Mouse (Mus musculus): ENCODE data around the gene Ints4. TPM values are rescaled to one million over a fixed set of nuclear protein-coding genes. Genes with fewer than 3 reads are reported as not detected.

Gene Ints4
- total RNA-seq, 2 experiments from 2014 or later: 44.6 to 124 TPM

- ATAC-seq (replicated peaks; ENCODE audit: poor library complexity): no peak
Measured at GRCm38 (mm10) chr7:97535531-97535930, 54.8 kb downstream of the Ints4 start.

- no peak for ATAC-seq (replicated peaks; ENCODE audit: poor library complexity)
Measured at GRCm38 (mm10) chr7:97536571-97536970, 55.8 kb downstream of the Ints4 start.

GRCm38 (mm10) chr7:97546462-97546861, 65.7 kb downstream of the Ints4 start:
- ATAC-seq (replicated peaks; ENCODE audit: poor library complexity): no peak

- ATAC-seq (replicated peaks; ENCODE audit: poor library complexity): no peak
Measured at GRCm38 (mm10) chr7:97549301-97549700, 68.5 kb downstream of the Ints4 start.

- no peak for ATAC-seq (replicated peaks; ENCODE audit: poor library complexity)
Measured at GRCm38 (mm10) chr7:97550673-97551072, 69.9 kb downstream of the Ints4 start.

- ATAC-seq (replicated peaks; ENCODE audit: poor library complexity): no peak
Measured at GRCm38 (mm10) chr7:97563576-97563975, 82.8 kb downstream of the Ints4 start.

GRCm38 (mm10) chr7:97569372-97569771, 88.6 kb downstream of the Ints4 start:
- ATAC-seq (replicated peaks; ENCODE audit: poor library complexity): no peak

- peak; percentile 80 for ATAC-seq (replicated peaks; ENCODE audit: poor library complexity)
Measured at GRCm38 (mm10) chr7:97570389-97570788, 89.6 kb downstream of the Ints4 start.

- ATAC-seq (replicated peaks; ENCODE audit: poor library complexity): no peak
Measured at GRCm38 (mm10) chr7:97578361-97579066, 97.8 kb downstream of the Ints4 start.

GRCm38 (mm10) chr7:97579067-97579975, 98.6 kb downstream of the Ints4 start, which contains the start of the genes Aamdc and Rsf1:
TSS of gene Aamdc (minus strand) at chr7:97579497.
TSS of gene Rsf1 (plus strand) at chr7:97579889.
- ATAC-seq (replicated peaks; ENCODE audit: poor library complexity): peak; percentile 81

GRCm38 (mm10) chr7:97579976-97580842, 99.5 kb downstream of the Ints4 start:
- ATAC-seq (replicated peaks; ENCODE audit: poor library complexity): peak; percentile 5; the same call in 1 of the 2 replicates

GRCm38 (mm10) chr7:97580843-97581214, 100.1 kb downstream of the Ints4 start:
- peak; percentile 67 for ATAC-seq (replicated peaks; ENCODE audit: poor library complexity)

- ATAC-seq (replicated peaks; ENCODE audit: poor library complexity): no peak
Measured at GRCm38 (mm10) chr7:97588506-97588905, 107.8 kb downstream of the Ints4 start.

GRCm38 (mm10) chr7:97590488-97590887, 109.7 kb downstream of the Ints4 start:
- peak; percentile 70 for ATAC-seq (replicated peaks; ENCODE audit: poor library complexity)

Other genes starting within 250 kb of the Ints4 start
- gene Usp35, start 148.9 kb upstream of the Ints4 start, total RNA-seq (2015): 0.05 and 0.10 TPM in 2 replicates
- 0.20 TPM in 1 of 2 replicates, not detected in the other for gene Usp35, start 148.9 kb upstream of the Ints4 start, total RNA-seq (2017)
- 1.0 and 1.6 TPM in 2 replicates for gene Kctd21, start 148.6 kb upstream of the Ints4 start, total RNA-seq (2015)
- 0.54 and 1.1 TPM in 2 replicates for gene Kctd21, start 148.6 kb upstream of the Ints4 start, total RNA-seq (2017)
- 59.2 and 74.4 TPM in 2 replicates for gene Alg8, start 109.3 kb upstream of the Ints4 start, total RNA-seq (2015)
- 35.1 and 40.5 TPM in 2 replicates for gene Alg8, start 109.3 kb upstream of the Ints4 start, total RNA-seq (2017)
- 173 and 202 TPM in 2 replicates for gene Ndufc2, start 81.0 kb upstream of the Ints4 start, total RNA-seq (2015)
- 307 and 320 TPM in 2 replicates for gene Ndufc2, start 81.0 kb upstream of the Ints4 start, total RNA-seq (2017)
- gene Thrsp, start 63.2 kb upstream of the Ints4 start, total RNA-seq (2015): not detected in 2 replicates
- gene Thrsp, start 63.2 kb upstream of the Ints4 start, total RNA-seq (2017): not detected in 2 replicates
- 5.9 and 6.7 TPM in 2 replicates for gene Kctd14, start 29.6 kb upstream of the Ints4 start, total RNA-seq (2015)
- gene Kctd14, start 29.6 kb upstream of the Ints4 start, total RNA-seq (2017): 3.3 and 5.1 TPM in 2 replicates
- 15.6 and 21.5 TPM in 2 replicates for gene Aamdc, start 98.5 kb downstream of the Ints4 start, total RNA-seq (2015)
- 34.6 and 36.9 TPM in 2 replicates for gene Aamdc, start 98.5 kb downstream of the Ints4 start, total RNA-seq (2017)
- gene Rsf1, start 98.9 kb downstream of the Ints4 start, total RNA-seq (2015): 23.8 and 24.4 TPM in 2 replicates
- gene Rsf1, start 98.9 kb downstream of the Ints4 start, total RNA-seq (2017): 25.5 and 42.5 TPM in 2 replicates
- gene Clns1a, start 215.7 kb downstream of the Ints4 start, total RNA-seq (2015): 165 and 166 TPM in 2 replicates
- 163 and 168 TPM in 2 replicates for gene Clns1a, start 215.7 kb downstream of the Ints4 start, total RNA-seq (2017)